Mouse (Mus musculus): ENCODE results near the gene Ptbp1.

Ptbp1 gene

GRCm38 (mm10) chr10:79859116-79859515 lies 4.9 kb downstream of the Ptbp1 start:
- DNase-seq (ENCODE audit: low read depth, low spot score), result no peak

GRCm38 (mm10) chr10:79860079-79860911 lies 6.1 kb downstream of the Ptbp1 start:
- DNase-seq (ENCODE audit: low read depth, low spot score), result no peak

GRCm38 (mm10) chr10:79861230-79862048 lies 7.2 kb downstream of the Ptbp1 start:
- no peak for DNase-seq (ENCODE audit: low read depth, low spot score)

- no peak for DNase-seq (ENCODE audit: low read depth, low spot score)
These were observed 8.0 kb downstream of the Ptbp1 start for GRCm38 (mm10) chr10:79862049-79862788.

- no peak for DNase-seq (ENCODE audit: low read depth, low spot score)
These were observed 8.7 kb downstream of the Ptbp1 start for GRCm38 (mm10) chr10:79862925-79863324.

GRCm38 (mm10) chr10:79864351-79865188 lies 10.3 kb downstream of the Ptbp1 start:
- DNase-seq (ENCODE audit: low read depth, low spot score), result no peak

GRCm38 (mm10) chr10:79865189-79865601 lies 11.0 kb downstream of the Ptbp1 start:
- DNase-seq (ENCODE audit: low read depth, low spot score), result no peak

GRCm38 (mm10) chr10:79865801-79866295 lies 11.6 kb downstream of the Ptbp1 start:
- no peak for DNase-seq (ENCODE audit: low read depth, low spot score)

- DNase-seq (ENCODE audit: low read depth, low spot score), result no peak
These were observed 12.4 kb downstream of the Ptbp1 start for GRCm38 (mm10) chr10:79866601-79867000.

- no peak for DNase-seq (ENCODE audit: low read depth, low spot score)
These were observed 17.6 kb downstream of the Ptbp1 start for GRCm38 (mm10) chr10:79871845-79872244.

GRCm38 (mm10) chr10:79872862-79873261 lies 18.6 kb downstream of the Ptbp1 start:
- DNase-seq (ENCODE audit: low read depth, low spot score), result no peak

GRCm38 (mm10) chr10:79873313-79873712 lies 19.1 kb downstream of the Ptbp1 start:
- DNase-seq (ENCODE audit: low read depth, low spot score), result no peak

- no peak for DNase-seq (ENCODE audit: low read depth, low spot score)
These were observed 19.6 kb downstream of the Ptbp1 start for GRCm38 (mm10) chr10:79873715-79874289.

GRCm38 (mm10) chr10:79874290-79874862 lies 20.1 kb downstream of the Ptbp1 start, which contains the start of the genes Prtn3 and Plppr3:
Gene Prtn3, plus strand, starts transcription at chr10:79874476.
Gene Plppr3, minus strand, starts transcription at chr10:79874634.
- DNase-seq (ENCODE audit: low read depth, low spot score), result no peak

- DNase-seq (ENCODE audit: low read depth, low spot score), result no peak
These were observed 22.9 kb downstream of the Ptbp1 start for GRCm38 (mm10) chr10:79877174-79877573.

GRCm38 (mm10) chr10:79877757-79878156 lies 23.5 kb downstream of the Ptbp1 start:
- DNase-seq (ENCODE audit: low read depth, low spot score), result no peak

GRCm38 (mm10) chr10:79879527-79879926 lies 25.3 kb downstream of the Ptbp1 start:
- DNase-seq (ENCODE audit: low read depth, low spot score), result no peak

GRCm38 (mm10) chr10:79880721-79881120 lies 26.5 kb downstream of the Ptbp1 start:
- no peak for DNase-seq (ENCODE audit: low read depth, low spot score)

GRCm38 (mm10) chr10:79881981-79882380 lies 27.8 kb downstream of the Ptbp1 start:
- no peak for DNase-seq (ENCODE audit: low read depth, low spot score)

All from c-Kit-negative CD71-positive TER-119-positive erythroid progenitor cells, embryonic 14.5 days (primary cell).